8 mouse cellular contexts compared by ENCODE assay signal in the genomic region with DNA sequence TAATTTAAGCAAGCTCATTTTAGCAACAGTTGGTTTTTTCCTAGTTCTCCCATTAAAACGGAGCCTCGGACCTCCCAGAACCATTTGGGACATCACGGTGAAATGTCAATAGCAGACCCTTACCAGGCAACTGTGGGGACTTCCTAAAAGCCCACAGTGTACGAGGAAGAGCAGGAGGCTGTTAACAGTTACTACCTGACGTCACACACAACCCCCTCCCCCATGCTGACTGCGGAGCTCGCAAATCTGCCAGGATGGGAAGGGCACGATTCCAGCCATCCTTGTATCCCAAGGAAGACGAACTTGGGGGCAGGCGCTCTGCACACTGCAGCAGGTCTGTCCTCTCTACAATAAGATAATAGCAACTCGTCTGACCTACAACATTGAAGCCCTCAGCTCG. TPM values are rescaled to one million over a fixed set of nuclear protein-coding genes. Genes with fewer than 3 reads are reported as not detected.
A peak's percentile ranks its signal among the peaks of the same experiment; 100 is the strongest.
DNase-seq lines count a peak whose midpoint lies in the region; ATAC-seq and TF ChIP-seq lines count a peak whose summit lies in the region.

TSS of gene Aqp9 (minus strand) at position 172 of the 400 bp plus-strand sequence.

- no peak within 1 kb of the TSS for H3K4me2 ChIP-seq in intestine, embryonic 14.5 days (ENCODE audit: low read length)
- H3K4me2 ChIP-seq in intestine, postnatal 0 days (replicated peaks; ENCODE audit: low read depth) = no peak within 1 kb of the TSS
- 0 out of 2 replicates have a peak within 1 kb of the TSS, but pooled peaks have one; percentile 46 for H3K4me2 ChIP-seq in liver, embryonic 16.5 days (ENCODE audit: low read depth, low read length)

- H3K4me3 ChIP-seq in intestine, embryonic 14.5 days (ENCODE audit: low read depth, low read length) = no peak within 1 kb of the TSS
- no peak within 1 kb of the TSS for H3K4me3 ChIP-seq in intestine, postnatal 0 days (ENCODE audit: low read depth, low read length)
- H3K4me3 ChIP-seq in bone marrow, adult 2 months (replicated peaks; ENCODE audit: control insufficient read depth, low read depth, low read length) = no peak within 1 kb of the TSS
- no peak within 1 kb of the TSS for H3K4me3 ChIP-seq in liver, embryonic 16.5 days (ENCODE audit: low read depth, low read length)

- 39% methylated on average over 12 of the region's 12 CpGs for WGBS in intestine, embryonic 14.5 days
- 49% methylated on average over 12 of the region's 12 CpGs for WGBS in intestine, postnatal 0 days
- WGBS in bone marrow, adult 2 months = 66% methylated on average over 12 of the region's 12 CpGs
- WGBS in liver, embryonic 16.5 days (ENCODE audit: insufficient replicate concordance) = 46% methylated on average over 12 of the region's 12 CpGs

- no peaks in the 10 kb centered on the region for H3K9me3 ChIP-seq in intestine, embryonic 14.5 days (ENCODE audit: control insufficient read depth, low read length)
- H3K9me3 ChIP-seq in intestine, postnatal 0 days (ENCODE audit: control insufficient read depth) = no peaks in the 10 kb centered on the region
- no peaks in the 10 kb centered on the region for H3K9me3 ChIP-seq in liver, embryonic 16.5 days (replicated peaks; ENCODE audit: control insufficient read depth, low read length)

- H3K9ac ChIP-seq in intestine, embryonic 14.5 days (ENCODE audit: low read length) = no peak within 1 kb of the TSS
- H3K9ac ChIP-seq in intestine, postnatal 0 days (ENCODE audit: low read depth, low read length) = no peak within 1 kb of the TSS
- peak within 1 kb of the TSS; percentile 44 for H3K9ac ChIP-seq in liver, embryonic 16.5 days (ENCODE audit: low read depth, low read length)

- 0 out of 2 replicates have a peak within 1 kb of the TSS, but pooled peaks have one; percentile 19 for H3K27ac ChIP-seq in intestine, embryonic 14.5 days (ENCODE audit: low read depth)
- H3K27ac ChIP-seq in intestine, postnatal 0 days (ENCODE audit: low read depth, low read length) = no peak within 1 kb of the TSS
- H3K27ac ChIP-seq in bone marrow, adult 2 months (ENCODE audit: control insufficient read depth, insufficient read depth, low read depth, low read length, poor library complexity) = no peak within 1 kb of the TSS
- peak within 1 kb of the TSS; percentile 92 for H3K27ac ChIP-seq in liver, embryonic 16.5 days (ENCODE audit: low read length)

- TF ChIP-seq CTCF in intestine, postnatal 0 days (IDR thresholded peaks at IDR 0.05; ENCODE audit: low read depth) = no peak
- TF ChIP-seq CTCF in bone marrow, adult 2 months (IDR thresholded peaks at IDR 0.05; ENCODE audit: control insufficient read depth, insufficient read depth, low read length) = no peak

- H3K27me3 ChIP-seq in intestine, embryonic 14.5 days (replicated peaks; ENCODE audit: control insufficient read depth, insufficient read depth, low read length) = no peaks in the 10 kb centered on the region
- no peaks in the 10 kb centered on the region for H3K27me3 ChIP-seq in intestine, postnatal 0 days (replicated peaks; ENCODE audit: control insufficient read depth, insufficient read depth, low read length)
- H3K27me3 ChIP-seq in liver, embryonic 16.5 days (ENCODE audit: control insufficient read depth, insufficient read depth, low read depth, low read length) = no peaks in the 10 kb centered on the region

- no peaks in the 10 kb centered on the region for H3K36me3 ChIP-seq in intestine, embryonic 14.5 days (ENCODE audit: control insufficient read depth, insufficient read depth, low read length)
- no peaks in the 10 kb centered on the region for H3K36me3 ChIP-seq in intestine, postnatal 0 days (ENCODE audit: control insufficient read depth, insufficient read depth)
- no peaks in the 10 kb centered on the region for H3K36me3 ChIP-seq in liver, embryonic 16.5 days (ENCODE audit: control insufficient read depth, insufficient read depth)

- peak; percentile 51 for DNase-seq in intestine, embryonic 14.5 days (ENCODE audit: low spot score)
- no peak for DNase-seq in ovary, adult 18-20 months (ENCODE audit: low spot score)
- DNase-seq in spleen, adult 18-20 months = no peak

- no peak for ATAC-seq in intestine, embryonic 14.5 days (replicated peaks; ENCODE audit: low FRiP score, low TSS enrichment, low read depth)
- ATAC-seq in intestine, postnatal 0 days = no peak
- no peak for ATAC-seq in erythroid progenitor cell, adult 5-6 weeks (replicated peaks; ENCODE audit: low FRiP score, poor library complexity, severe bottlenecking)
- ATAC-seq in liver, embryonic 16.5 days (ENCODE audit: low read depth) = no peak
- ATAC-seq in CD4-positive, CD25-positive, alpha-beta regulatory T cell, adult 4 months = no peak

- H3K4me1 ChIP-seq in intestine, embryonic 14.5 days (replicated peaks; ENCODE audit: control insufficient read depth, insufficient read depth, low read length) = peaks cover 12% of the 10 kb centered on the region
- H3K4me1 ChIP-seq in intestine, postnatal 0 days (replicated peaks; ENCODE audit: control insufficient read depth, insufficient read depth, low read length) = peaks cover 13% of the 10 kb centered on the region; the same call in 1 of the 2 replicates
- peaks cover 9% of the 10 kb centered on the region for H3K4me1 ChIP-seq in bone marrow, adult 2 months (ENCODE audit: control insufficient read depth, insufficient read depth, low read length)
- H3K4me1 ChIP-seq in liver, embryonic 16.5 days (ENCODE audit: control insufficient read depth, low read depth, low read length) = peaks cover 52% of the 10 kb centered on the region

- no peak for TF ChIP-seq POLR2A in bone marrow, adult 2 months (IDR thresholded peaks at IDR 0.05; ENCODE audit: borderline replicate concordance, control insufficient read depth, low read depth, low read length)

RNA-seq across cellular contexts. Expression of gene Aqp9, which starts in this region (rescaled TPM):
- polyA plus RNA-seq in intestine, embryonic 14.5 days (2014; fragmentation: Nextera tagmentation; extraction: Ambion mirVana) = 0.26 and 0.38 TPM in 2 replicates
- polyA plus RNA-seq in intestine, postnatal 0 days (2015; fragmentation: Nextera tagmentation; extraction: Ambion mirVana) = 0.18 and 0.21 TPM in 2 replicates
- 14.1 and 17.7 TPM in 2 replicates for polyA plus RNA-seq in bone marrow, adult 2 months (2011; ENCODE audit: insufficient read depth, insufficient read length, low replicate concordance, missing spikeins)
- 23.4 and 28.1 TPM in 2 replicates for total RNA-seq in erythroid progenitor cell, adult 5-6 weeks (2015; ENCODE audit: low replicate concordance)
- 33.5 and 50.6 TPM in 2 replicates for total RNA-seq in erythroid progenitor cell, adult 5-6 weeks (2017; ENCODE audit: low replicate concordance)
- 7.5 and 9.0 TPM in 2 replicates for polyA plus RNA-seq in liver, embryonic 16.5 days (2015; fragmentation: Nextera tagmentation; extraction: Ambion mirVana)
- polyA plus RNA-seq in CD4-positive, CD25-positive, alpha-beta regulatory T cell, adult 4 months (2017; shearing (Covaris generic)) = under 1 TPM in 1 of 2 experiments, not detected in 1; 0.31 TPM

Comparison
In these comparisons a context has a peak if more than half of its experiments do, and no peak if none do; other contexts are left out.
1. Peak in DNase-seq and H3K27ac ChIP-seq in intestine, embryonic 14.5 days; RNA of the gene not detected or under 1 TPM.